Mouse (Mus musculus) bone marrow, adult 2 months (tissue): Measurements from ENCODE around the gene Mcm10.

Source experiments
- CTCF ChIP-seq: fragments of 200-500 bp; IDR thresholded peaks from 2 replicates; pipeline ENCODE4 v1.5.1; 2011; ENCODE audit warnings: low read length, control low read depth; ENCODE audit not compliant: control insufficient read depth, insufficient read depth
- POLR2A ChIP-seq: fragments of 200-500 bp; IDR thresholded peaks from 2 replicates; pipeline ENCODE4 v1.6.1; 2011; ENCODE audit warnings: low read depth, mild to moderate bottlenecking, control low read depth, low read length, borderline replicate concordance; ENCODE audit not compliant: control insufficient read depth

- TF ChIP-seq CTCF (peak; percentile 53; the same call in 1 of the 2 replicates), POLR2A (no peak)
These were observed 23.7 kb downstream of the Mcm10 start for GRCm38 (mm10) chr2:4988826-4989424.
